Comparison of ENCODE assay signal across 8 mouse cellular contexts in genomic region chr2:29193819-29194546, GRCm38 (mm10). TPM values are rescaled to one million over a fixed set of nuclear protein-coding genes. Genes with fewer than 3 reads are reported as not detected.
A peak's percentile ranks its signal among the peaks of the same experiment; 100 is the strongest.
DNase-seq lines count a peak whose midpoint lies in the region; ATAC-seq and TF ChIP-seq lines count a peak whose summit lies in the region.

No protein-coding gene starts in this region.

- peak overlapping the region; percentile 84 for H3K4me2 ChIP-seq in heart, postnatal 0 days (ENCODE audit: low read depth, low read length)

- no peak for TF ChIP-seq POLR2A in kidney, adult 2 months (IDR thresholded peaks at IDR 0.05; ENCODE audit: low read depth, low read length)
- TF ChIP-seq POLR2A in brain, embryonic 14.5 days (IDR thresholded peaks at IDR 0.05; ENCODE audit: borderline replicate concordance, extremely low read depth, insufficient read depth, insufficient read length, poor library complexity, severe bottlenecking) = no peak

- no peak for TF ChIP-seq CTCF in kidney, adult 2 months (conservative IDR thresholded peaks at IDR 0.05; ENCODE audit: insufficient read depth, insufficient read length, low read depth, low read length)
- no peak for TF ChIP-seq CTCF in brain, embryonic 14.5 days (IDR thresholded peaks at IDR 0.05; ENCODE audit: borderline replicate concordance, extremely low read depth, insufficient read depth, insufficient read length)
- TF ChIP-seq CTCF in heart, postnatal 0 days (IDR thresholded peaks at IDR 0.05; ENCODE audit: low read depth) = no peak

- H3K9me3 ChIP-seq in heart, postnatal 0 days (replicated peaks; ENCODE audit: control insufficient read depth, low read length) = no peaks in the 10 kb centered on the region
- no peaks in the 10 kb centered on the region for H3K9me3 ChIP-seq in midbrain, embryonic 10.5 days (replicated peaks)

- no peaks in the 10 kb centered on the region for H3K27me3 ChIP-seq in kidney, adult 2 months (replicated peaks; ENCODE audit: control insufficient read depth, insufficient read depth, low read length)
- H3K27me3 ChIP-seq in heart, postnatal 0 days (ENCODE audit: control insufficient read depth, insufficient read depth, low read length) = peaks cover 38% of the 10 kb centered on the region
- H3K27me3 ChIP-seq in midbrain, embryonic 10.5 days (ENCODE audit: low read depth, poor library complexity, severe bottlenecking) = peaks cover 41% of the 10 kb centered on the region

- no peak for ATAC-seq in heart, postnatal 0 days (ENCODE audit: insufficient read depth, low read depth)
- ATAC-seq in monocyte, adult 5-6 weeks (replicated peaks; ENCODE audit: insufficient number of reproducible peaks, low FRiP score, low TSS enrichment, poor library complexity, severe bottlenecking) = no peak

- H3K36me3 ChIP-seq in kidney, adult 2 months (ENCODE audit: control insufficient read depth, insufficient read depth, low read length) = no peaks in the 10 kb centered on the region
- no peaks in the 10 kb centered on the region for H3K36me3 ChIP-seq in heart, postnatal 0 days (replicated peaks; ENCODE audit: control insufficient read depth, insufficient read depth, low read length)
- no peaks in the 10 kb centered on the region for H3K36me3 ChIP-seq in midbrain, embryonic 10.5 days

- DNase-seq in kidney, adult 2 months = no peak
- no peak for DNase-seq in kidney, adult 8-10 months
- peak; percentile 64 for DNase-seq in brain, embryonic 14.5 days (ENCODE audit: low read depth)
- no peak for DNase-seq in heart, postnatal 0 days (ENCODE audit: low spot score)
- no peak for DNase-seq in midbrain, embryonic 10.5 days (ENCODE audit: low spot score)
- no peak for DNase-seq in frontal cortex, postnatal 10 days (ENCODE audit: low spot score in 2 of 2)
- no peak for DNase-seq in frontal cortex, postnatal 36 days (ENCODE audit: low spot score in 2 of 2)

- H3K9ac ChIP-seq in heart, postnatal 0 days (replicated peaks; ENCODE audit: low read depth, low read length) = no peak overlapping the region

- H3K4me1 ChIP-seq in kidney, adult 2 months (ENCODE audit: control insufficient read depth, insufficient read depth, low read length) = 0 out of 2 replicates have a peak, but pooled peaks cover 5% of the 10 kb centered on the region
- H3K4me1 ChIP-seq in heart, postnatal 0 days (ENCODE audit: control insufficient read depth, insufficient read depth) = peaks cover 9% of the 10 kb centered on the region
- H3K4me1 ChIP-seq in midbrain, embryonic 10.5 days = peaks cover 41% of the 10 kb centered on the region

- no peak overlapping the region for H3K27ac ChIP-seq in kidney, adult 2 months (ENCODE audit: insufficient read depth, low read depth, low read length)
- no peak overlapping the region for H3K27ac ChIP-seq in heart, postnatal 0 days (ENCODE audit: low read depth)
- 0 out of 2 replicates have a peak overlapping the region, but pooled peaks have one; percentile 10 for H3K27ac ChIP-seq in midbrain, embryonic 10.5 days (replicated peaks)

- TF ChIP-seq EP300 in heart, postnatal 0 days (IDR thresholded peaks at IDR 0.05; ENCODE audit: low read depth) = no peak

- WGBS in kidney, adult 2 months = 32% methylated on average over 16 of the region's 16 CpGs
- WGBS in heart, postnatal 0 days = 26% methylated on average over 16 of the region's 16 CpGs
- 18% methylated on average over 16 of the region's 16 CpGs for WGBS in midbrain, embryonic 10.5 days

- H3K4me3 ChIP-seq in kidney, adult 2 months (ENCODE audit: insufficient read depth, low read depth, low read length) = peak overlapping the region; percentile 27; the same call in 1 of the 2 replicates
- H3K4me3 ChIP-seq in heart, postnatal 0 days (ENCODE audit: low read depth, low read length) = peak overlapping the region; percentile 42
- H3K4me3 ChIP-seq in midbrain, embryonic 10.5 days = peak overlapping the region; percentile 67

RNA-seq across cellular contexts. Expression of gene Ntng2, which starts 58.8 kb away (rescaled TPM):
- 18.2 and 23.2 TPM in 2 replicates for polyA plus RNA-seq in kidney, adult 2 months (2012; rRNA removed)
- 76.2 and 76.6 TPM in 2 replicates for polyA plus RNA-seq in brain, embryonic 14.5 days (2012; rRNA removed)
- 0.73 TPM in 1 of 2 replicates, not detected in the other for total RNA-seq in heart, postnatal 0 days (2014; rRNA removed; ENCODE audit: low replicate concordance)
- 0.12 and 0.29 TPM in 2 replicates for polyA plus RNA-seq in heart, postnatal 0 days (2015; fragmentation: Nextera tagmentation; extraction: Ambion mirVana)
- 1.6 and 2.8 TPM in 2 replicates for polyA plus RNA-seq in midbrain, embryonic 10.5 days (2016; fragmentation: Nextera tagmentation; extraction: Ambion mirVana)
- total RNA-seq in monocyte, adult 5-6 weeks (2017) = 7.1 to 27.7 TPM (median 7.5 TPM) in 3 replicates
